Mouse (Mus musculus) neural tube, postnatal 0 days (tissue): ENCODE measurements around the gene Fam53a. TPM values are rescaled to one million over a fixed set of nuclear protein-coding genes. Genes with fewer than 3 reads are reported as not detected.

Source experiments
- polyA plus RNA-seq: library from polyadenylated mRNA; unstranded; fragments of >200 nt; fragmentation: Nextera tagmentation; extraction: Ambion mirVana; gene quantifications from 2 replicates; pipeline ENCODE4 v1.2.1, GENCODE M21; 2015

The Fam53a gene
- 29.2 TPM in 2 replicates for polyA plus RNA-seq

GRCm38 (mm10) chr5:33629301-33629987, at the start of gene Fam53a, which contains the start of gene Gm9903:
Gene Fam53a (minus strand): TSS chr5:33629635.
Gene Gm9903 (plus strand): TSS chr5:33629925.

GRCm38 (mm10) chr5:33657787-33658663, 28.6 kb upstream of the Fam53a start, which contains the start of the genes Tacc3 and Tmem129:
Gene Tacc3 (plus strand): TSS chr5:33658128.
Gene Tmem129 (minus strand): TSS chr5:33658416.

GRCm38 (mm10) chr5:33651921-33652782, 22.7 kb upstream of the Fam53a start, which contains the start of gene Slbp:
Gene Slbp (minus strand): TSS chr5:33652574.

Other genes starting within 250 kb of the Fam53a start
- 0.45 and 0.67 TPM in 2 replicates for gene Nkx1-1, start 195.7 kb downstream of the Fam53a start, polyA plus RNA-seq
- 0.67 and 0.82 TPM in 2 replicates for gene Gm9903, start 290 bp upstream of the Fam53a start, polyA plus RNA-seq
- 111 and 116 TPM in 2 replicates for gene Slbp, start 22.9 kb upstream of the Fam53a start, polyA plus RNA-seq
- 21.1 and 21.3 TPM in 2 replicates for gene Tacc3, start 28.5 kb upstream of the Fam53a start, polyA plus RNA-seq
- gene Tmem129, start 28.8 kb upstream of the Fam53a start, polyA plus RNA-seq, result 23.4 and 27.7 TPM in 2 replicates
- gene Fgfr3, start 92.0 kb upstream of the Fam53a start, polyA plus RNA-seq, result 57.6 and 62.1 TPM in 2 replicates
- 80.7 and 83.7 TPM in 2 replicates for gene Letm1, start 153.2 kb upstream of the Fam53a start, polyA plus RNA-seq
- gene Nsd2, start 191.1 kb upstream of the Fam53a start, polyA plus RNA-seq, result 61.9 and 63.7 TPM in 2 replicates